Mouse (Mus musculus) thymus, adult 2 months (tissue): ENCODE results near the gene Wdr18.

Experiments used
- CTCF ChIP-seq: fragments of 200-500 bp; IDR thresholded peaks from 2 replicates; pipeline ENCODE4 v1.5.1; 2012; ENCODE audit warnings: mild to moderate bottlenecking, control low read depth, low read length, moderate library complexity, borderline replicate concordance; ENCODE audit not compliant: control insufficient read depth, poor library complexity, insufficient read depth; ENCODE audit errors: extremely low read depth
- POLR2A ChIP-seq: fragments of 200-500 bp; IDR thresholded peaks from 2 replicates; pipeline ENCODE4 v1.6.1; 2012; ENCODE audit warnings: mild to moderate bottlenecking, low read length, control low read depth, moderate library complexity; ENCODE audit not compliant: control insufficient read depth, poor library complexity, insufficient read depth; ENCODE audit errors: extremely low read depth

DNA sequence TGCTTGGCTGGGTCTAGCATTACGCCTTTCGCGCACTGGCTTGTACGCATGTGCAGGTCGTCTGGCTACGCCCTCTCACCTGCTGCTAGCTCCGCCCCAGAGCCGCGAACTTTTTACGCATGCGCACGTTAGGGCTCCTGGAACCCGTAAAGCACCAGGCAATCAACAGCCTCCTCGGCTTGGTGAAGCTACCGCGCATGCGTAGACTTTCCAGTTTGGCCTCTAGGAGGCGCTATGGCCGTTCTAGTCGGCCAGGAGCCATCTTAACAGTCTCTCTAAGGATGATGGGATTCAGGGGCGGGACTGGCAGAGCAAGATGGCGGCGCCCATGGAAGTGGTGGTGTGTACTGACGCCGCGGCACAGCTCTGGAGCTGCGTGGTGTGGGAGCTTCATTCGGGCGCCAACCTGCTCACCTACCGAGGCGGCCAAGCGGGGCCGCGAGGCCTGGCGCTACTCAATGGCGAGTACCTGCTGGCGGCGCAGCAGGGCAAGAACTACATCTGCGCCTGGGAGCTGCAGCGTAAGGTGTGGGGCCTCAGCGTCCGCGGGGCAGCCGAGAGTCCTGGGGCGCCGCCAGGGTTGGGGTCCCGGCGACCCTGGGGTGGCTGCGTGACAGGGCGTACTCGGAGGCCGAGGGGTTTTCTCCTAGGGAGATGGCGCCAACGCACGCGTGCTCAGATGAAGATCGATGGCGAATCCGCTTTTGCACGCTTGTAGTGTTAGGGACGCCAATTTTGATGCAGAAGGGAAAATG is at the start of gene Wdr18:
- TF ChIP-seq CTCF = peak; percentile 95
- TF ChIP-seq POLR2A = peak; percentile 58
